Mouse (Mus musculus) liver, embryonic 14.5 days (tissue): Measurements from ENCODE around the gene Rsph14.

Source experiments
- CTCF ChIP-seq: IDR thresholded peaks from 2 replicates; pipeline ENCODE4 v1.5.1; 2016; ENCODE audit warnings: antibody characterized with exemption, low read depth, control low read depth
- EP300 ChIP-seq: IDR thresholded peaks from 2 replicates; pipeline ENCODE4 v1.6.1; 2016; ENCODE audit warnings: antibody characterized with exemption, low read depth

- no peak for TF ChIP-seq CTCF
- no peak for TF ChIP-seq EP300
These were observed 31.0 kb upstream of the Rsph14 start for GRCm38 (mm10) chr10:75063301-75063965.
